Mouse (Mus musculus) stomach, embryonic 14.5 days (tissue): ENCODE results near the gene Foxj3. TPM values are rescaled to one million over a fixed set of nuclear protein-coding genes. Genes with fewer than 3 reads are reported as not detected.
A peak's percentile ranks its signal among the peaks of the same experiment; 100 is the strongest.
"Not testable (repeated sequence)": the region's sequence is repeated elsewhere in the genome, so short reads cannot be mapped to it uniquely, and the experiment has no call there.

Experiments used
- ATAC-seq: fragments of 200-750 bp; cut with Nextera tagmentation; 2 replicates; pipeline ENCODE4 v1.8.0; 2017; ENCODE audit warnings: low read depth, moderate TSS enrichment; ENCODE audit not compliant: insufficient number of reproducible peaks, insufficient read depth, low FRiP score
- H3K27ac ChIP-seq: fragments of 300-500 bp; sonication (generic); 2 replicates; pipeline ENCODE4 v1.5.1; 2014; ENCODE audit warnings: mild to moderate bottlenecking, low read length, moderate library complexity, mixed read lengths
- H3K27me3 ChIP-seq: fragments of 300-500 bp; sonication (generic); 2 replicates; pipeline ENCODE4 v1.6.1; 2014; ENCODE audit warnings: low read length, control low read depth, mixed read lengths; ENCODE audit not compliant: control insufficient read depth, insufficient read depth
- H3K36me3 ChIP-seq: fragments of 300-500 bp; sonication (generic); 2 replicates; pipeline ENCODE4 v1.6.1; 2014; ENCODE audit warnings: mild to moderate bottlenecking, control low read depth, low read length, moderate library complexity, mixed read lengths; ENCODE audit not compliant: control insufficient read depth, insufficient read depth
- H3K4me1 ChIP-seq: fragments of 300-500 bp; sonication (generic); 2 replicates; pipeline ENCODE4 v1.6.1; 2014; ENCODE audit warnings: low read length, control low read depth, mixed read lengths; ENCODE audit not compliant: control insufficient read depth, insufficient read depth
- H3K4me2 ChIP-seq: fragments of 300-500 bp; sonication (generic); replicated peaks from 2 replicates; pipeline ENCODE4 v1.6.1; 2014; ENCODE audit warnings: low read depth, low read length, control low read depth
- H3K4me3 ChIP-seq: fragments of 300-500 bp; sonication (generic); 2 replicates; pipeline ENCODE4 v1.5.1; 2014; ENCODE audit warnings: low read depth, low read length, control low read depth
- H3K9ac ChIP-seq: fragments of 300-500 bp; sonication (generic); replicated peaks from 2 replicates; pipeline ENCODE4 v1.6.1; 2014; ENCODE audit warnings: low read depth, mild to moderate bottlenecking, control low read depth, low read length, moderate library complexity, mixed read lengths
- H3K9me3 ChIP-seq: fragments of 300-500 bp; sonication (generic); 2 replicates; pipeline ENCODE4 v1.6.1; 2016; ENCODE audit warnings: low read depth, low read length, control low read depth; ENCODE audit not compliant: control insufficient read depth
- WGBS: fragments of 180-500 bp; shearing (Covaris S2); extraction: QIAGEN DNeasy Blood & Tissue Kit; methylation state at CpG from one replicate; pipeline ENCODE4 v1.1.7; 2014; 5-methylcytosine and 5-hydroxymethylcytosine counted together
- polyA plus RNA-seq: library from polyadenylated mRNA; unstranded; fragments of >200 nt; fragmentation: Nextera tagmentation; extraction: Ambion mirVana; gene quantifications from 2 replicates; pipeline ENCODE4 v1.2.1, GENCODE M21; 2014

Foxj3 gene
- polyA plus RNA-seq, 1 experiment from 2014 or later, result 26.8 TPM

- no peak for ATAC-seq
- Histone ChIP-seq H3K27me3 (no peaks in the 10 kb centered on the region), H3K4me2 (no peak overlapping the region), H3K4me3 (no peak overlapping the region), H3K9ac (no peak overlapping the region), H3K9me3 (no peaks in the 10 kb centered on the region), H3K27ac (no peak overlapping the region), H3K4me1 (no peaks in the 10 kb centered on the region), H3K36me3 (peaks cover 44% of the 10 kb centered on the region)
- WGBS, result 72% methylated on average over 7 of the region's 7 CpGs
These were observed 89.4 kb downstream of the Foxj3 start for GRCm38 (mm10) chr4:119626081-119626645.

- H3K36me3 ChIP-seq, result peaks cover 40% of the 10 kb centered on the region
- WGBS, result 92% methylated on average over 3 of the region's 3 CpGs
- no peak for ATAC-seq
- no peak overlapping the region for H3K9ac ChIP-seq
- no peaks in the 10 kb centered on the region for H3K4me1 ChIP-seq
- no peak overlapping the region for H3K27ac ChIP-seq
- no peak overlapping the region for H3K4me2 ChIP-seq
- no peaks in the 10 kb centered on the region for H3K27me3 ChIP-seq
- H3K4me3 ChIP-seq, result no peak overlapping the region
- no peaks in the 10 kb centered on the region for H3K9me3 ChIP-seq
These were observed 90.1 kb downstream of the Foxj3 start for GRCm38 (mm10) chr4:119626876-119627275.

- Histone ChIP-seq H3K4me2 (no peak overlapping the region), H3K4me3 (no peak overlapping the region), H3K9ac (no peak overlapping the region), H3K36me3 (peaks cover 36% of the 10 kb centered on the region), H3K27me3 (no peaks in the 10 kb centered on the region), H3K9me3 (no peaks in the 10 kb centered on the region), H3K27ac (no peak overlapping the region), H3K4me1 (no peaks in the 10 kb centered on the region)
- ATAC-seq, result no peak
- 86% methylated on average over 4 of the region's 4 CpGs for WGBS
These were observed 90.5 kb downstream of the Foxj3 start for GRCm38 (mm10) chr4:119627317-119627716.

- not testable (repeated sequence) for H3K27ac ChIP-seq, H3K9ac ChIP-seq, H3K4me2 ChIP-seq, ATAC-seq, H3K9me3 ChIP-seq, H3K4me1 ChIP-seq, H3K4me3 ChIP-seq, H3K27me3 ChIP-seq
- peaks cover 26% of the 10 kb centered on the region for H3K36me3 ChIP-seq
- 81% methylated on average over 3 of the region's 4 CpGs for WGBS
These were observed 91.6 kb downstream of the Foxj3 start for GRCm38 (mm10) chr4:119628363-119628762.

GRCm38 (mm10) chr4:119631115-119631919, 94.5 kb downstream of the Foxj3 start:
- H3K9ac ChIP-seq, result no peak overlapping the region
- ATAC-seq, result peak; percentile 46; the same call in 1 of the 2 replicates
- H3K36me3 ChIP-seq, result peaks cover 14% of the 10 kb centered on the region
- WGBS, result 37% methylated on average over 11 of the region's 11 CpGs
- no peaks in the 10 kb centered on the region for H3K27me3 ChIP-seq
- H3K9me3 ChIP-seq, result no peaks in the 10 kb centered on the region
- no peak overlapping the region for H3K27ac ChIP-seq
- no peaks in the 10 kb centered on the region for H3K4me1 ChIP-seq
- H3K4me2 ChIP-seq, result no peak overlapping the region
- H3K4me3 ChIP-seq, result no peak overlapping the region

- Histone ChIP-seq H3K4me3 (no peak overlapping the region), H3K9me3 (no peaks in the 10 kb centered on the region), H3K4me2 (no peak overlapping the region), H3K4me1 (no peaks in the 10 kb centered on the region), H3K36me3 (peaks cover 12% of the 10 kb centered on the region), H3K27ac (no peak overlapping the region), H3K9ac (no peak overlapping the region), H3K27me3 (no peaks in the 10 kb centered on the region)
- 70% methylated on average over 7 of the region's 7 CpGs for WGBS
- ATAC-seq, result no peak
These were observed 95.9 kb downstream of the Foxj3 start for GRCm38 (mm10) chr4:119632721-119633120.

GRCm38 (mm10) chr4:119633342-119633741, 96.5 kb downstream of the Foxj3 start:
- Histone ChIP-seq H3K9me3 (no peaks in the 10 kb centered on the region), H3K4me1 (no peaks in the 10 kb centered on the region), H3K4me2 (no peak overlapping the region), H3K9ac (no peak overlapping the region), H3K27me3 (no peaks in the 10 kb centered on the region), H3K4me3 (no peak overlapping the region), H3K36me3 (peaks cover 12% of the 10 kb centered on the region), H3K27ac (no peak overlapping the region)
- WGBS, result 68% methylated on average over 7 of the region's 7 CpGs
- no peak for ATAC-seq

- no peaks in the 10 kb centered on the region for H3K27me3 ChIP-seq
- H3K9ac ChIP-seq, result no peak overlapping the region
- H3K27ac ChIP-seq, result no peak overlapping the region
- H3K36me3 ChIP-seq, result peaks cover 12% of the 10 kb centered on the region
- WGBS, result 77% methylated on average over 3 of the region's 3 CpGs
- no peaks in the 10 kb centered on the region for H3K9me3 ChIP-seq
- no peaks in the 10 kb centered on the region for H3K4me1 ChIP-seq
- no peak for ATAC-seq
- H3K4me3 ChIP-seq, result no peak overlapping the region
- H3K4me2 ChIP-seq, result no peak overlapping the region
These were observed 97.1 kb downstream of the Foxj3 start for GRCm38 (mm10) chr4:119633948-119634347.
